Mouse (Mus musculus): ENCODE data around the gene Rbfox3. TPM values are rescaled to one million over a fixed set of nuclear protein-coding genes. Genes with fewer than 3 reads are reported as not detected.

Gene Rbfox3
- polyA plus RNA-seq, 1 experiment from 2014 or later: 0.26 TPM

GRCm38 (mm10) chr11:118916423-118917030 lies 5.1 kb upstream of the Rbfox3 start:
- no peaks in the 10 kb centered on the region for H3K36me3 ChIP-seq
- no peak overlapping the region for H3K9ac ChIP-seq
- H3K4me2 ChIP-seq: no peak overlapping the region
- H3K27ac ChIP-seq (ENCODE audit: poor library complexity, severe bottlenecking): no peak overlapping the region
- ATAC-seq (ENCODE audit: insufficient number of reproducible peaks, low FRiP score): no peak
- no peaks in the 10 kb centered on the region for H3K4me1 ChIP-seq (replicated peaks)
- WGBS: 36% methylated on average over 15 of the region's 15 CpGs
- H3K27me3 ChIP-seq (replicated peaks): peaks cover 52% of the 10 kb centered on the region
- H3K4me3 ChIP-seq: no peak overlapping the region
- no peaks in the 10 kb centered on the region for H3K9me3 ChIP-seq (replicated peaks)

DNA sequence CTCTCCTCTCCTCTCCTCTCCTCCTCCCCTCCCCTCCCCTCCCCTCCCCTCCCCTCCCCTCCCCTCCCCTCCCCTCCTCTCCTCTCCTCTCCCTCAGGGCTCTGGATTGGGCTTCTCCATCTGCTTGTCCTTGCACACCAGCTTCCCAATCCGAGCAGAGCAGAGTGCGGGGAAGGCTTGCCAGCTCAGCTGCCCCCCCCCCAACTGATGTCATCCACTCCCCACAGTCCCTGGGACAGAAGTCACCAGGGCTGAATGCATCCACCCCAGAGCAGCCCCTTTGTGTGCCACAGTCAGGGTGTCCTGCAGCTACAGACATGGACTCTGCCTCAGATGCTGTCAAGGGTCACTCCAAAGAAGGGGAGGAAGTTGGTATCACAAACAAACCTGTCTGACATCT lies 4.5 kb upstream of the Rbfox3 start:
- WGBS: 59% methylated on average over 2 of the region's 2 CpGs
- Histone ChIP-seq H3K9me3 (replicated peaks) (no peaks in the 10 kb centered on the region), H3K4me1 (replicated peaks) (0 out of 2 replicates have a peak, but pooled peaks cover 3% of the 10 kb centered on the region), H3K27ac (ENCODE audit: poor library complexity, severe bottlenecking) (no peak overlapping the region), H3K27me3 (replicated peaks) (peaks cover 55% of the 10 kb centered on the region), H3K36me3 (no peaks in the 10 kb centered on the region), H3K4me3 (no peak overlapping the region), H3K4me2 (no peak overlapping the region), H3K9ac (no peak overlapping the region)
- ATAC-seq (ENCODE audit: insufficient number of reproducible peaks, low FRiP score): no peak

GRCm38 (mm10) chr11:118912686-118913085 lies 1.3 kb upstream of the Rbfox3 start:
- Histone ChIP-seq H3K27ac (ENCODE audit: poor library complexity, severe bottlenecking) (no peak overlapping the region), H3K27me3 (replicated peaks) (peaks cover 75% of the 10 kb centered on the region), H3K36me3 (no peaks in the 10 kb centered on the region), H3K9me3 (replicated peaks) (no peaks in the 10 kb centered on the region), H3K4me2 (no peak overlapping the region), H3K9ac (no peak overlapping the region), H3K4me1 (replicated peaks) (peaks cover 21% of the 10 kb centered on the region), H3K4me3 (no peak overlapping the region)
- 42% methylated on average over 6 of the region's 6 CpGs for WGBS
- ATAC-seq (ENCODE audit: insufficient number of reproducible peaks, low FRiP score): no peak

- Histone ChIP-seq H3K27me3 (replicated peaks) (peaks cover 80% of the 10 kb centered on the region), H3K9me3 (replicated peaks) (no peaks in the 10 kb centered on the region), H3K9ac (no peak overlapping the region), H3K4me1 (replicated peaks) (peaks cover 21% of the 10 kb centered on the region), H3K36me3 (no peaks in the 10 kb centered on the region), H3K4me2 (no peak overlapping the region), H3K4me3 (no peak overlapping the region), H3K27ac (ENCODE audit: poor library complexity, severe bottlenecking) (no peak overlapping the region)
- 81% methylated on average over 10 of the region's 10 CpGs for WGBS
- ATAC-seq (ENCODE audit: insufficient number of reproducible peaks, low FRiP score): no peak
These were observed 641 bp downstream of the Rbfox3 start for GRCm38 (mm10) chr11:118910756-118911155.

- WGBS: under 1% methylated on average over 13 of the region's 13 CpGs
- Histone ChIP-seq H3K27ac (ENCODE audit: poor library complexity, severe bottlenecking) (no peak overlapping the region), H3K4me2 (peak overlapping the region; percentile 79), H3K4me3 (peak overlapping the region; percentile 50), H3K9ac (0 out of 2 replicates have a peak overlapping the region, but pooled peaks have one; percentile 46), H3K4me1 (replicated peaks) (peaks cover 21% of the 10 kb centered on the region), H3K9me3 (replicated peaks) (no peaks in the 10 kb centered on the region), H3K36me3 (no peaks in the 10 kb centered on the region), H3K27me3 (replicated peaks) (peaks cover 82% of the 10 kb centered on the region)
- no peak for ATAC-seq (ENCODE audit: insufficient number of reproducible peaks, low FRiP score)
These were observed 1.6 kb downstream of the Rbfox3 start for GRCm38 (mm10) chr11:118909814-118910201.

DNA sequence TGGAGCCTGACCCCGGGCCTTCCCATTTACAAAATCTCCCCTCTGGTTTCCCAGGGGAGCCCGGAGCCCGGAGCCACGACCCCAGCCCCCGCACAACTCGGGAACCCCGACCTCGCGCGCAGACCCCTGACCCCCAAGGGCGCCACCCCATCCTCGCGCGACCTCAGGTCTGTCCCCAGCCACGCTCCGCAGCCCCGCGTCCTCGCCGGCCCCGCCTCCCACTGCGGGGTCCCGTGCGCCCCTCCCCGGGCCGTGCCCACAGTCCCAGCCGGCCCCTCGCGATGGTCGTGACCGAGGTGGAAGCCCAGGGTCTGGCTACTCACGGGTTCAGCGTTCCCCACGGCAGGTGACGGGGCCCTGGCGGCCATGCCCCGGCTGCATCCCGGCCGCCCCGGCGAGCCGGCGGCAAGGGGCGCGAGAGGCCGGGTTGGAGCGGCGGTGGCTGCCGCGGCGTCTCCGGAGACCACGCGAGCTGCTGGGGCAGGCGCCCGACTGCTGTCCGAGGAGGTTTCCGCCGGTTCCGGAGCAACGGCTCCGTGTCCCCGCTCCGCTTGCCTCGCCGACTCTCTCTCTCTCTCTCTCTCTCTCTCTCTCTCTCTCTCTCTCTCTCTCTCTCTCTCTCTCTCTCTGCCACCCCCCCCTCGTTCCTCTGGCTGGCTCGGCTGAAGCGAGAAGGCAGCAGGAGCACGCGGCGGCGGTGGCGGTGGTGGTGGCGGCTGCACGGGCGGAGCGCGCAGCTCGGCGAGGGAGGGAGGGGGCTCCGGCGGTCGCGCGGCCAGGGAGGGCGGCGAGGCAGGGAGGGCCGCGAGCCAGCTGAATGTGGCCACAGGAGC lies 2.2 kb downstream of the Rbfox3 start:
- H3K4me2 ChIP-seq: peak overlapping the region; percentile 79
- H3K9me3 ChIP-seq (replicated peaks): no peaks in the 10 kb centered on the region
- H3K4me1 ChIP-seq (replicated peaks): peaks cover 21% of the 10 kb centered on the region
- ATAC-seq (ENCODE audit: insufficient number of reproducible peaks, low FRiP score): no peak; the same call in 1 of the 2 replicates
- H3K4me3 ChIP-seq: peak overlapping the region; percentile 50
- peak overlapping the region; percentile 46; the same call in 1 of the 2 replicates for H3K9ac ChIP-seq
- H3K27me3 ChIP-seq (replicated peaks): peaks cover 80% of the 10 kb centered on the region
- no peaks in the 10 kb centered on the region for H3K36me3 ChIP-seq
- WGBS: under 1% methylated on average over 60 of the region's 90 CpGs
- no peak overlapping the region for H3K27ac ChIP-seq (ENCODE audit: poor library complexity, severe bottlenecking)

GRCm38 (mm10) chr11:118908431-118908980 lies 2.9 kb downstream of the Rbfox3 start:
- H3K36me3 ChIP-seq: no peaks in the 10 kb centered on the region
- no peak overlapping the region for H3K27ac ChIP-seq (ENCODE audit: poor library complexity, severe bottlenecking)
- H3K9ac ChIP-seq: no peak overlapping the region
- H3K4me1 ChIP-seq (replicated peaks): peaks cover 21% of the 10 kb centered on the region
- under 1% methylated on average over 51 of the region's 52 CpGs for WGBS
- peak overlapping the region; percentile 79 for H3K4me2 ChIP-seq
- peak overlapping the region; percentile 50 for H3K4me3 ChIP-seq
- H3K27me3 ChIP-seq (replicated peaks): peaks cover 80% of the 10 kb centered on the region
- no peaks in the 10 kb centered on the region for H3K9me3 ChIP-seq (replicated peaks)
- no peak for ATAC-seq (ENCODE audit: insufficient number of reproducible peaks, low FRiP score)

- H3K27me3 ChIP-seq (replicated peaks): peaks cover 86% of the 10 kb centered on the region
- no peak for ATAC-seq (ENCODE audit: insufficient number of reproducible peaks, low FRiP score)
- H3K27ac ChIP-seq (ENCODE audit: poor library complexity, severe bottlenecking): no peak overlapping the region
- peaks cover 21% of the 10 kb centered on the region for H3K4me1 ChIP-seq (replicated peaks)
- no peaks in the 10 kb centered on the region for H3K36me3 ChIP-seq
- H3K4me2 ChIP-seq: peak overlapping the region; percentile 79
- WGBS: 3% methylated on average over 43 of the region's 43 CpGs
- no peak overlapping the region for H3K9ac ChIP-seq
- H3K4me3 ChIP-seq: peak overlapping the region; percentile 50; the same call in 1 of the 2 replicates
- no peaks in the 10 kb centered on the region for H3K9me3 ChIP-seq (replicated peaks)
These were observed 3.7 kb downstream of the Rbfox3 start for GRCm38 (mm10) chr11:118907471-118908401.

DNA sequence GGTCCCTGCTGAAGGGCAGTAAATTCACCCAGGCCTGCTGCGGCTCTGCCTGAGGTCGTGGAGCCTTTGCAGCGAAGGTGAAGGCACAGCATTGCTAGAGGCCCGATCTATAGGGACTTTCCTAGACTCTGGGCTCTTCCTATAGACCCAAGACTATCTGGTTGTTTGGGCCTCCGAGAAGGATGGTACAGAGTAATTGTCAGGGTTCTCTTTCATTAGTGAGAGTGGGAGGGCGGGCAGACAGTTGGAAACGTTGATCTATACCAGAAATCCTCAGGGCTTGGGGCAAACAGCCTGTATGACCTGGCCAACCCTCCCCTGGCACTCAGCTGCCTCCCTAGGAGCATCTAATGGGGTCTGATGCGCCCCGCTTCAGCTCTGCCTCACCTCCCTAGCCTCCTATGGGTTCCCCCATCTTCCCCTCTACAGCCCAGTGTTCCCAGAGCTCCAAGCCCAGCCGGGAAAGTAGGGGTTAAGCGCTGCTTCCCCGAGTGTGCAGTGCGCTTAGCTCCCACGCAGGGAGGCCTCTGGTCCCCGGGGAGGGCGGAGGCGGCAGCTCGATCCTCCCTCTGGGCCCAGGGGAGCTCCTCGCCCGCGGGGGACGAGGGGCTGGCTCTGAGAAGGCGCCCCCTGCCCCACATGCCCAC lies 4.5 kb downstream of the Rbfox3 start:
- Histone ChIP-seq H3K9me3 (replicated peaks) (no peaks in the 10 kb centered on the region), H3K4me1 (replicated peaks) (peaks cover 21% of the 10 kb centered on the region), H3K27ac (ENCODE audit: poor library complexity, severe bottlenecking) (no peak overlapping the region), H3K4me3 (no peak overlapping the region), H3K9ac (no peak overlapping the region), H3K4me2 (no peak overlapping the region), H3K36me3 (no peaks in the 10 kb centered on the region), H3K27me3 (replicated peaks) (peaks cover 88% of the 10 kb centered on the region)
- no peak for ATAC-seq (ENCODE audit: insufficient number of reproducible peaks, low FRiP score)
- 7% methylated on average over 23 of the region's 23 CpGs for WGBS

GRCm38 (mm10) chr11:118906131-118906823 lies 5.1 kb downstream of the Rbfox3 start:
- ATAC-seq (ENCODE audit: insufficient number of reproducible peaks, low FRiP score): no peak
- no peak overlapping the region for H3K9ac ChIP-seq
- peaks cover 93% of the 10 kb centered on the region for H3K27me3 ChIP-seq (replicated peaks)
- H3K4me1 ChIP-seq (replicated peaks): peaks cover 21% of the 10 kb centered on the region
- H3K4me2 ChIP-seq: no peak overlapping the region
- 25% methylated on average over 12 of the region's 12 CpGs for WGBS
- no peak overlapping the region for H3K4me3 ChIP-seq
- no peaks in the 10 kb centered on the region for H3K36me3 ChIP-seq
- H3K27ac ChIP-seq (ENCODE audit: poor library complexity, severe bottlenecking): no peak overlapping the region
- H3K9me3 ChIP-seq (replicated peaks): no peaks in the 10 kb centered on the region

Measured in heart, embryonic 12.5 days (tissue).